Mouse (Mus musculus): ENCODE results near the gene Camk2n1. TPM values are rescaled to one million over a fixed set of nuclear protein-coding genes. Genes with fewer than 3 reads are reported as not detected.

Gene Camk2n1
- total RNA-seq, 1 experiment from 2014 or later = 22.9 TPM

DNA sequence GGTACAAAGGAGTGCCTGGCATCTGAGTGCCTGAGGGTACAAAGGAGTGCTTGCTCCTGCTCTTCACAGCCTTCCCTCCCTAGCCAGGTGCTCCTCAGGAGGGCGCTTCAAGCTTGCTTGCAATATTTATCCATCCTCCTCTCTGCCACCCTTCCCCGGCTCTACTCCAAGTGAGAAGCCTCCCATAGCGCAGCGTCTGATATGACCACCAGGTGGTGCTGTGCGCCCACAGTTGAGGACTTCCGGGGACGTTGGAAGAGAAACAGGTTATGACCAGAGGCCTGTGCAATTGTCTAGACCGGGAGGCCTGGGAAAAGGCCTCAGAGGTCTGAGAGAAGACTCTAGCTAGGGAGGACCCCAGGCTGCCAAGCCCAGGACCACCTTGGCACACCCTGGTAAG is 6.7 kb upstream of the Camk2n1 start:
- DNase-seq = peak; percentile 94

DNA sequence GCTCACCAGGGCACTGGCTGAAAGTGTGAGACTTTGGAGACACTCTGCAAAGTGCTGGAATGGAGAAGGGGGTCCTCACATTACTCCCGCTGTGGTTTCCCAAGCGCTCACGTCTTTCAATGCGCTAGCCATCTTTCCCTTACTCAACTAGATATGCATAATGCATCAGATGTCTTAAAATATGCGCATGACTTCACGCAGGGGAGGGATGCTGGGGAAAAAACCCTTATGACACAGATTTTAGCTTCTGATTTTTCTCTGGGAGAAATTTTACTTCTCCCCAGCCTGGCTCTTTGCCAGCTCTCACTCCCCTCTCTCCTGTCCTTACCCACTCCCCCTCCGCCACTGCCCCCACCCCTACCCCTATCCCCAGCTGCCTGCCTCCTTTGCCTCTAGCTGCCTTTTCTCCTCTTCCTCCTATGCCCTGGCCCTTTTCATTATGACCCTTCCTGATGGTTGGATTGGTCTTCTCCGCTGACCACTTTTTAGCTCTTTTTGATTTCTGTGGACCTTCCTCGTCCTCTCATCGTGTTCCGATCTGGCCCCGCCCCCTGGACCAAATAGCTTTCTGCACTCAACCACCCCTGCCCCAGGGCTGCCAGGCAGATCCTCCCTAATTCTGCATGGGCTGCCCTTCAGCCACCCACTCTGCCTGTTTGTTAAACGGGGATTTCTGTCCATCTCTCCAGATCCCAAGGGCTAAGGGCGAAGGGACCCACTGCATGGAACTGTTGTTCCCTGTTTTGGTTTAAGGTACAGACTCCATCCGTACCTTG is 6.1 kb upstream of the Camk2n1 start:
- DNase-seq = no peak

DNA sequence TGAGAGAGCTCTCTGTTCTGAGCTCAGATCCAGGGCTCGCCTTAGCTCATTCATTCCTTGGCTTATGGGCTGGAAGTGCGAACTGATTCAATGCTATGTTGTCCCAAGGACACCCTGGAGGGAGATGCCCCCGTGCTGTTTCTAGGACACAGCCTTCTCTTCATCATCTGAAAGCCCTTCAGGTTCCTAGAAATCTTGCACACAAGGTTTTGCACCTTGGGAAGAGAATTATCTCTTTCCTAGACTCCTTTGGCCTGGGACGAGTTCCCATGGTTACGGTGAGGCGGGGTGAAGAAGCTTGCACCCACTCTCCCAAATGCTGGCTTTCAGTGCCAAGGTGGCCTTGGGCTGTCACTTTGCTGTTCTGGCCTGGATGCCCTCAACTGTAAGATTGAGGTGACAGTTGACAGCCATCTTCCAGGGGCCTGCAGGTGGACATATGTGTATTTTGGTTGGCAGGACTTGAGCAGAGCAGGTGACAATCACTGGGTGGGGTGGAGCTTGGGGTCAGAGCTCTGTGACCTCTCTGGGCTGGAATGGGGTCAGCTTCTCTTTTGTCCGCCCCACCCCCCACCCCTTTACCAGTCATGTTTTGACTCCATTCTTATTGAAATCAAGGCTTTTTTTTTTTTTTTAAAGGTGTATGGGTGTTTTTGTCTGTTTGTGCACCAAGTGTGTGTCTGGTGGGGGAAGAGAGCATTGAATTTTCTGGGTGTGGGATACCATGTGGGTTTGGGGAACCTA is 5.1 kb upstream of the Camk2n1 start:
- DNase-seq = no peak

DNA sequence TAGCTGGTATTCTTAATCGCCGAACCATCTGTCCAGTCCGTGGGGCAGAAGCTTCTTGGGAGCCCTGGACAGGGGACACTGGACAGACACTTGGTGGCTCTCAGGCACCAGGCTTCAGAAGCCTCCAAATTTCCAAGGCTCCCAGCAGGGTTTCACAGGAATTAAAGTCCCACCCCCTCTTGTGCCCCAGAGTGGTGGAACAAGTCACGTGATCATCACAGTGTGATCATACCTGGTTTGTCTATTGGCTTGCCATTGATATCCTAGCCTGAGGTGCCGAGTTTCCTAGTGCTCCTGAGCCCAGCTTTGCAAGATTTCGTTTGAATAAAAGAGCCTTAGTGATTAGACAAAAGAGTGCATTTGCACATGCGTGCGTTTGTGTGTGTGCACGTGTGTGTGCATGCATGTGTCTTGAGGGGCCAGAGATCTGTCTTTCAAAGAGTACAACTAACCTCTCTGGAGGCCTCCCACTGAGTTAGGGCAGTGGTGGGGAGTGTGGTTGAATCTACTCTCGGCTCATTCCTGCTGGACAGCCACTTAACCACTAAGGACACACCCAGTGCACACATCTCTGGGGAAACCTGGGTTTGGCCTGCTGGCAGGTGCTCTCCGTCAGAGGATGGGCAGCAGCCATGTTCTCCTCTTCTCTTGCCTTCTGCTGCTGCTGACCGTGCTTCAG is 4.3 kb upstream of the Camk2n1 start:
- DNase-seq = no peak

DNA sequence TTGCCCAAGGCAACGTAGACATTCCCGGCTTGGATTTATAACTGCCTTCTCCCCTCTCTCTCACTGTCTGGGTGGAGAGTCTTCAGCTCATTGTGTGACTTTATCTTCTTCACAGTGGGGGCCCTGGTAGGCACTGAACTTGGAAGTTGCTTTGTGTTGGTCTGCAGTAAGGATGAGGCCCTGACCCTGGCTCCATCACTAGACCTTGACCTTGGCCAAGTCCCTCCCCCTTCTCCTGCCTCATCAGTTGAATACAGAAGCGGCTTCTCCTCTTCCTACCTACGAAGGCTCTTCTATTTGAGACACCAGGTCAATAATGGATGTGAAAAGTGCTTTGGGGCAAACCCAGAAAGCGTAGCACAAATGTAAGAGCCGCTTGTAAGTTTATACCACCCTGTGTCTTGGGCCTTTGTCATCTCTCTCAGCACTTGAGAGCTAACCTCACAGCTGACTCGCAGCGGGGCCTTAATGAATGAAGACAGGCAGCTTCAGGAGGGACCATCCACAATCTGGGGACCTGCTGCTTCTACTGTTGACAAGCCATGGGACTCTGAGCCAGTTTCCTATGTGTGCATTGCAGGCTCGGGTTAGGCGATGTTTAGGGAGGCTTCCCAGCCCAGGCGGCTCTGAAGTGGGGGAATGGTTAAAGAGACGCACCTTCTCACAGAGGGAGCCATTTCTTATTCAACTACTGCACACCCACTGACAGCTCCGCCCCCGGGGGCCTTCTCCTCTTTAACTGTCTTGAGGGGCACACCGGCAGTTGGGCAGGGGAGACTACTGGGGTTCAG is 1.6 kb upstream of the Camk2n1 start:
- no peak for DNase-seq

DNA sequence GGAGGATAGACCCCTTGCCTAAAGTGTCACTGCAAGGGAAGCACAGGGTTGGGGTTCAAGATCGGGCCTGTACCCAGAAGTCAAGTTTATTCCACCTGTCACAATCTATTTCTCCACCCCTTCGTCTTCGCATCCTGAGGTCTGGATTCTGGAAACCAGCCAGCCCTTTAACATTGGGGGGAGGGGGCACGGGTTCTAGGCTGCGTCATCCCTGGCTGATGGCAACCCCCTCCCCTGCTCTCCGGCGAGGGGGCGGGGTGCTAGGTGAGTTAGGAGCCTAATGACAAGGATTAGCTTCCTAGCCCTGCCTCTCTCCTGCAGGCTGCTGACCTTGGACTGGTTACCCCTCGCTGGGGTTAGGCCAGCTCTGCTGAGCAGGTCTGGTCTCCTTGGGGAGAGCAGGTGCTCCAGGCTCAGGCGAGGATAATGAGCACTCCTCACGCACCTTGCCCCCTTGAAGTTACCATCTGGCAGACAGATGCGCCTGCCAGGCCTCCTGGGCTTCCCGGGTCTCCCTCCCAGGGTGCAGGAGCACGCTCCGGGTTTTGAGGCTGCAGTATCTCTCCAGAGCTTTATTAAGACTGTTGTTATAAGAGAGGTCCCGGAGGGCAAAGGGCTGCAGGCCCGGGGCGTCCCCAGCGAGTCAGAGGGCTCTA is 889 bp upstream of the Camk2n1 start:
- DNase-seq = no peak

DNA sequence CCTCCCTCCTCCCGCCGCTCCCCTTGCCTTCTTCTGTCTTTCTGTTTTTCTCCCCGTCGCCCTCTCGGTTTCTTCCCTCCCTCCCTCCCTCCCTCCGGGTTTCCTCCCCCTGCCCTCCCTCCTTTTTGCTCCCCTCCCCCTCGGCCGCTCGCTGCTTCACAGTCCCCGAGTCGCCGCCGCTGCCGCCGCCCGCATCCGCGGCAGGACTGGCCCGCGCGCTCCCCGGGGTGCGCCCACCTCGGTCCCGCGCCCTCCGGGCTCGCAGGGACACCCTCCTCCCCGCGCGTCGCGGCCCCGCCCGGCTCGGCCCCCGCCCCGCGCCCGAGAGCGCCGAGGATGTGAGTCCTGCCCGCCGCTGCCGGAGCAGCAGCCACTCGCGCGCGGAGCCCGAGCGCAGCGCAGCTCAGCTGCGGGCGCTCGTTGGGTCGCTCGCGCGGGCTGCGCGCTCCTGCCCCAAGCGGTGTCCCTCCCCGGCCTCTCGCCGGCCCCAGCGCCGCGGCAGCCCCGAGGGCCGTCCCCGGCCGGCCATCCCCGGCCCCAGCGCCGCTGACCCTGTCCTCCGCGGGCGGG is 542 bp downstream of the Camk2n1 start:
- DNase-seq = peak; percentile 86

DNA sequence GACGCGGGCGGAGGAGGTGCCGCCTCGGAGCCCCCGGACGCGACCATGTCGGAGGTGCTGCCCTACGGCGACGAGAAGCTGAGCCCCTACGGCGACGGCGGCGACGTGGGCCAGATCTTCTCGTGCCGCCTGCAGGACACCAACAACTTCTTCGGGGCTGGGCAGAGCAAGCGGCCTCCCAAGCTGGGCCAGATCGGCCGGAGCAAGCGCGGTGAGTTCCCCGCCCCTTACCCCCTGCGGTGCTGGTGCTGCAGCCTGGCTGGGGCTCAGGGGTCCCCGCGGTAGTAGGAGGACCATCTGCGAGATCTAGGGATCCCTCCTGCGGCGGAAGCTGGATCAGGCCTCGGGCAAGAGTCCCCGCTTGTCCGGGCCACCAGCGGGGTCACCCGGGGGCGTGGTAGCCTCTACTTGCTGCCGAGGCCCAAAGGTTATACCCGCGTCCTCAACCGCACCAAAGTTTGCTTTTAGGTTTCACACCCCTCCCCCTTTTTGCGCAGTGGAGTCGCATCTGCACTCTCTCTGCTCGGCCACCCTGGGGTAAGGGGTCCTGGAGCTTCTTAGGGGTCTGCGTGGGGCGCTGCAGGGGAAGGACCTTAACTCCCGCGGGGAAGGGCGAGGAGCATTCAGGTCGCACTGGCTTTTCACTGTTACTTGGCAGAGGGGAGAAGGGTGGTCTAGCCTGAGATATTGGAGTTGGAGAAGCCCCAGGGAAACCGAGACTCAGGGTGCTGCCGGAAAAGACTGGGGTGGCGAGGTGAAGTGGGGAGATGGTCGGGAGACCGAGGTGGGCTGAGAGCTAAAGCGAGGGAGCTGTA is 1.2 kb downstream of the Camk2n1 start:
- DNase-seq = peak; percentile 68

DNA sequence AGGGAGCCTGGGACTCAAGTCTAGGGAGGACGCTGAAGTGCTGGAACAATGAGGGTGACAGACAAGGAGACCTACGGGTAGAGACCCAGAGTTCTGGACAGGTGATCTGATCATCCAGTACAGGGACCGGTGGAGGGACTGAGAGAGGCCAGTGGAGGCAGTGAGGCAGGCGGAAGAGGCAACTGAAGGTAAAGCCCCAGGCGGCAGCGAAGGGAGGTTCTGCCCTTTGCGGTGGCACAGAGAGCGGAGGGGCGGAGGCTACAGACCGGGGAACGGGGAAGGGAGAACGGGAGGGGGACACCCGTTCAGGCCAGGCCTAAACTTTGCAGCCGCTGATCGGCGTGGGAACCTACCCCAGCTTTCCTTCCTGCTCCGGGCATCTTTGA is 1.8 kb downstream of the Camk2n1 start:
- peak; percentile 67 for DNase-seq

DNA sequence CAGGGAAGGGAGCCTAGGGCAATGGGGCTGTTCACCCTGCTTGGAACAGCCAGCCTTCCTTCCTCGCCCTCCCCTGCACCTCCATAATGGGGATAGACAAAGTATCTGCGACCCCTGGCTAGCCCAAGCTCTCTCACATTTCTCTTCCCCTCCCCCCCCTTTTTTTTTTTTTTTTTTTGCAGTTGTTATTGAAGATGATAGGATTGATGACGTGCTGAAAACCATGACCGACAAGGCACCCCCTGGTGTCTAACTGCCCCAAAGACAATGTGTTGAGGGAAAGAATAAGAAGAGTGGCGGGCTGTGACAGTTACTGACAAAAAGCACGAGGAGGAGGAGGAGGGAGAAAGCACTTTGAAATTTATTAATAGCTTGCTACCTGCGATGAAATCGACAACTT is 2.4 kb downstream of the Camk2n1 start:
- no peak for DNase-seq

DNA sequence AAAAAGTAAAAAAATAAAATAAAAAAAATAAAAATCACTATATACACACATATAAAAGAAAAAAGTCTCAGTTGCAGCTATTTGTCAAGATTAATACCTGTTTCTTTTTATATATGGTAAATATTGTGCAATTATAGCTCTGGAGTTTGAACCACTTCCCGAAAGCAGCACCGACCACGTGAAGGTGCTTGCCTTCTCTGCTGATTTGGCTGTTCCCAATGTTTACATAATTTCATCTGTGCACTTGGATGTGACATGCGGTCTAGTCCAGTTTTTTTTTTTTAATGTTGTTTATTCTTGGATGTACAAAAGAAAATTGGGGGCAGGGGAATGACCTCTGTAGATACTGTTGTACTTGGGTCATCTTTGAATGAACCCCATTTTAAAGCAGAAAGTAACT is 3.0 kb downstream of the Camk2n1 start:
- DNase-seq = no peak

DNA sequence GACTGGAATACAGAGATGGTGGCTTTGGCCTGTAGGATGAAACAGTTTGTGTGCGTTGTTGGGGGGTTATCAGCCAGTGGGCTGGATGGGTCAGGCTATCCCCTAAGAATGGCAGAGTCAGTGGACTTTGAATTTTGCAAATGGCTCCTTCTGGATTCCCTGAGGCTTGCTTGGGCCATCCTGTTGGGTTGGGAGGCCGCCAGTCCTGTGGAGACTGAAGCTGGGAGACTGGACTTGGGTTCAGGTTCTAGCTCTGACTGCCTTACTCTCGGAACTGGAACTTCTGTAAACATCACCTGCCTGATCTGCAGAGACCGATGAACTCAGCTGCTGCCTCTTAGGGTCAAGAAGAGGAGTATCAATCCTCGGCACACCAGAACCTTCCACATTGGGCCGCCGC is 4.1 kb downstream of the Camk2n1 start:
- DNase-seq = no peak

DNA sequence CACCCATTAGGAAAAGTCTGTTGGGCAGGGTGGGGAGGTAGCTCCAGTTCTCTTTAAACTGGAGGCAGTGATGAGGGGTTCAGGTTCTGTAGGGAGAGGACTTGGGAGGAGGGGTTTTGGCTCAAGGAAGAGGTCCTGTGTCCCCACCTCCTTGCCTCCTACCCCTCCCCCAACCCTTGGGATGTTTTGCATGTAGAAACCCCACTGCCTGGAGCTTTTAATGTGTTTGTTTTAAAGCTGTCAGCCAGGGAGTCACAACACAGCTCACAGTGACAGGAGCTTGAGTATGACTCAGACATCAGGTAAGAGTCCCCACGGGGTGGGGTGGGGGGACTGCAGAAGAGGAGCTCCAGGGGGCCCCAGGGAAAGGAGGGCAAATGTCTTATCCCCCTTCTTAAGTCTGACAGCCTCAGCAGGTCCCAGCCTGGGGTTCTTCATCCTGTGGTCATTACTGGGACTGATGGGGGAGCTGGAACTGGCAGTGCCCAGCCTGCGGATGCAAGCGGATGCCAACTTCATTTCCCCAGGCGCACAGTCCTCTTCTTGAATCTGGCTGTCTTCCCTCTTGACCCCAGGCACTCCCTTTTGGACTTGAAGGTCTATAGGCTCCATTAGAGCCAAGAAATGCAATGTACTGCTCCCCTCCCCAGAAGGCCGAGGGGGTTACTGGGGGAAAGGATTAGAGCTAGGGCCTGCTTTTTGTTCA is 4.8 kb downstream of the Camk2n1 start:
- DNase-seq = no peak

DNA sequence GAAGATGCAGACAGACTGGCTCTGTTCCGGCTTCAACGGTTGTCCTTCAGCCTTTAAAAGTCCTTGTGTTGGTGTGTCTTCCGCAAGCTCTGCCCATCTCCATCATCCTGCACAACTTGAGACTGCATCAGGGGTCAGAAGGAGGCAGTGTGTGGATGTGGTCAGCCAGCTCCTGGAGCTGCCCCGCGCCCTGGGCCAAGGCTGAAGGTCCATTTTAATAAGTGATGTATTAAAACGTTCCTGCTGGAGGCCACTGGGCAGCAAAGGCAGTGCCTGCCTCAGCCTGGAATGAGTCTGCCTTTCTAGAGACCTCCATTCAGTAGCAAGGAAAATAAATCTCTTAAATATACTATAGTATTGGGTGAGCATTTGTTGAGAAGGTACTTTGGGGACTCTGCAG is 5.7 kb downstream of the Camk2n1 start:
- DNase-seq = no peak

DNA sequence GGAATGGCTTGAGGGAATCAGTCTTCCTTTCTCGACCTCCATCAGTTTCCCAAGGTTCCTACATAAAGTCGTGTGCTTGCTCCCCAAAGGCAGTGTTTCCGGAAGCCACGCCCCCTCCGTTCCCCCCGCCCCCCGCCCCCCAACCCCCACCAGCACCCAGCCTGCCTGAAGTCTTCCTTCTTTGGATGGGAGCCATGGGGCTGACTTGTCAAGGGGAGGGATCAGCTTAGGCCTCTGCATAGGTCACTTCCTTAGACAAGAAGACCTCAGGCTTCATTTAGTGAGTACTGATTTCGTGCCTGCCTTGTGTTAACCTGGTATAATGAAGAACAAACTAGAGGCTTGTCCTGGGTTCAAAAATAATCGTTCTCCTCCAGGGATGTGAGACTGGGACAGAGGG is 6.8 kb downstream of the Camk2n1 start:
- DNase-seq = peak; percentile 59

DNA sequence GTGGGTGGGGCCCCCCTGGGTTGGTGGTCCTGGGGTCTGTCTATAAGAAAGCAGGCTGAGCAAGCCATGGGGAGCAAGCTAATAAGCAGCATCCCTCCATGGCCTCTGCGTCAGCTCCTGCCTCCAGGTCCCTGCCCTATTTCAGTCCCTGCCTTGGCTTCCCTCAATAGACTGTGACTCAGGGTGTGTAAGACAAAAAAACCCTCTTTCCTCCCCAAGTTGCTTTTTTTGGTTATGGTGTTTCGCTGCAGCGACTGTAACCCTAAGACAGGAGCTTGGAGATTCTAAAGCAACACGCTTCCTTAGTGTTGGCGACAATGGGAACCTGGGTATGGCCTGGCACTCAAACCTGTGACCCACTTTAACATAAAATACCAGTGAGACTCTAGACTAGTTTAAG is 7.4 kb downstream of the Camk2n1 start:
- no peak for DNase-seq

DNA sequence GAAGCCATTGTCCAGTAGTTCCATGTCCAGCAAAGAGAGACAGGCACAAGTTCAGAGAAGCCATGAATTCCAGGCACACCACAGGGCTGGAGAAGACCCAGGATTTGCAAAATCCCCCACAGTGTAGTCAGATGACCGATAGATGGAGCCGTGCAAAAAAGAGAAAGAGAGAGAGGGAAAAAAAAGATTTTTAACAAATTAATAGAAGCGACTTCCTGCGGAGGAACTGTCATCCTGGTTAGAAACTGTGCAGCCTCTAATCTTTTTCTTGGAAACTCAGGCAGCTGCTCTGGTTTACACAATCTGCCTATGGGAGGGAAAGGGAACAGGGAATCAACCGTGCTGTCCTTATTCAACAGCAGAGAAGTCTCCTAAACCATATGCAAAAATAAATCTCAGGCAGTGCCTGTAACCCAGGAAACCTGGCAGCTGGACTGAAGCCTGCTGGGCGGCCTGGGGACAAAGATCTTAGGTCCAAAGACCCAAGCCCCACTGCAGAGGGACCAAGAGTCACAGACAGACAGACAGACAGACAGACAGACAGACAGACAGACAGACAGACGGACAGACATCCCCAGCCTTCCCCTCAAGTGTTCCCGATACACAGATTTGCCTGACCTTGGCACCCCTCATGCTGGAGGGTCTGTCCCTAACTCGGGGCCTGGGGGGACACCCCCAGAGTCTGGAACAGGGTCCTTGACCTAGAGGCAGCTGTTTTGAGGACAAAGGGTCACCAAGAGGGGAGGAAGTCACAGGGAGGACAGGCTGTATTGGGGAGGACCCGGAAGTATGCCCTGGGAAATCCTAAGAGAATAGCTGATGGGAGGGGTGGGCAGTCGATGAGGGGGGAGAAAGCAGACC is 9.1 kb downstream of the Camk2n1 start:
- peak; percentile 29 for DNase-seq

DNA sequence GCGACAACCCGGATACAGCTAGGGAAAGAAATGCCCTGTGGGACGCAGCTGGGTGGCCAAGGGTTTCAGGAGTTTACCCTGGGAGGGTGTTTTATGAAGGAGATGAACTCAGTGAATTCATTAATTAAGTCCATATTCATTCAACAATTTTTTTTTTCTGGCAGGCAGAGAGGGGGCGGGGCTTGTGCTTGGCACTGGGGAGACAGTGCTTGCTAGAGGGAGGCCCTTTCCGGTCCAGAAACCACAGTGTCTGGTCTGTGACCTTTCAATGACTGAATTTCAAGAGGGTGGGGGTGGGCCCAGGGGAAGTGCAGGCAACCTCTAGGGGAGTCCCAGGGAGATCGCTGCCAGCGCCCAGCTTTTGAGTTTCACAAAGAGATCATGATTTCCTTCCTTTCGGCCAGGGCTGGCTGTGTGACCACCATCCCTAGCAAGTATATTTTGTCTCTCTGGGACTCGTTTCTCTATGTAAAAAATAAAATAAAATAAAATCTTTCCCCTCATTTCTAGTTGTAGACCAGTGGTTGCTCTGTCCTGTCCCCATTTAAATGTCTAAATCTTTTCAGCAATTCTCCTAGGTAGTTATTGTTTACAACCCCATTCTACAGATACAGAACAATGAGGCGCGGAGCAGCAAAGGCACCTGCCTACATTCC is 9.8 kb downstream of the Camk2n1 start:
- peak; percentile 92 for DNase-seq

Data from adrenal gland, postnatal 14 days (tissue).